41 mouse cellular contexts compared by ENCODE assay signal in the genomic region with DNA sequence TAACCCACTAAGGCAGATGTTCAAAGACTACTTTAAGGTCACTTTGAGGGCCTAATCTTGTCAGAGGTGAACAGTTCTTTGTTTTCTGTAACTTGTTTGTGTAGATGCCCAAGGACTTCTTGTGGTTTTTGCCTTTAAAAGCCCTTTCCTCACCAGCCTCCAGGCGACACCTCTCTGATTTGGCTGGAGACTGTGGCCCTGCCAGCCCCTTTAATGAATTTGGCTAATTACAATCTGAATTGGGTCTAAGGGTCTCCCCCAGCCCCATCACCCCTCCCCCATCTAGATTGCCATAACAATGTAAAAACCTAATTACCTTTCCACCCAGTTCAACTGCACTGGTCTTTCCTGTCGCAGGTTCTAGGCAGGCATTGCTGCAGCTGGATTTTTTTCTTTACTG. TPM values are rescaled to one million over a fixed set of nuclear protein-coding genes. Genes with fewer than 3 reads are reported as not detected.
"Had no signal": no experiment of that assay in that cellular context is flagged by ENCODE, and none has a peak within 500 bp of the region (broad histone marks: within the 10 kb centered on the region; RNA-seq: fewer than 3 reads in every experiment).

No protein-coding gene starts in this region.

- H3K4me2 ChIP-seq: heart, embryonic 11.5 days; heart, embryonic 13.5 days; heart, embryonic 15.5 days; hindbrain, embryonic 13.5 days; hindbrain, embryonic 15.5 days; kidney, embryonic 15.5 days; limb, embryonic 13.5 days; limb, embryonic 15.5 days; liver, embryonic 12.5 days had no signal

- H3K4me3 ChIP-seq: gastrocnemius, adult 2 months; heart, adult 2 months; heart, embryonic 13.5 days; heart, embryonic 15.5 days; hindbrain, embryonic 13.5 days; hindbrain, embryonic 15.5 days; kidney, embryonic 15.5 days; limb, embryonic 13.5 days; limb, embryonic 15.5 days; liver, embryonic 12.5 days had no signal

- H3K9me3 ChIP-seq: heart, embryonic 13.5 days; heart, embryonic 15.5 days; hindbrain, embryonic 13.5 days; hindbrain, embryonic 15.5 days; kidney, embryonic 15.5 days; limb, embryonic 13.5 days; limb, embryonic 15.5 days; liver, embryonic 12.5 days had no signal

- ATAC-seq: hindbrain, postnatal 0 days; intestine, embryonic 16.5 days; liver, embryonic 12.5 days had no signal

- DNase-seq: gastrocnemius, adult 2 months; gastrocnemius, postnatal 10 days; gastrocnemius, postnatal 25 days; heart, adult 2 months; heart, postnatal 14 days; heart, postnatal 4 days; kidney, adult 11 months; kidney, adult 2 months; kidney, adult 9 months; kidney, postnatal 14 days; kidney, postnatal 36 days; layer of hippocampus, adult 9-11 months; layer of hippocampus, postnatal 36 days; left cerebral cortex, postnatal 4 days had no signal

- H3K4me1 ChIP-seq: heart, embryonic 13.5 days; heart, embryonic 15.5 days; hindbrain, embryonic 15.5 days had no signal

- H3K9ac ChIP-seq: heart, embryonic 13.5 days; heart, embryonic 15.5 days; hindbrain, embryonic 13.5 days; hindbrain, embryonic 15.5 days; kidney, embryonic 15.5 days; limb, embryonic 13.5 days; limb, embryonic 15.5 days; liver, embryonic 12.5 days; liver, embryonic 14.5 days had no signal

- H3K27me3 ChIP-seq: hindbrain, embryonic 15.5 days; kidney, embryonic 15.5 days; limb, embryonic 13.5 days; limb, embryonic 15.5 days; liver, embryonic 12.5 days had no signal

- H3K36me3 ChIP-seq: heart, embryonic 13.5 days; heart, embryonic 15.5 days; hindbrain, embryonic 13.5 days; hindbrain, embryonic 15.5 days; kidney, embryonic 15.5 days; limb, embryonic 13.5 days; limb, embryonic 15.5 days; liver, embryonic 12.5 days had no signal

- H3K27ac ChIP-seq: gastrocnemius, adult 2 months; heart, adult 2 months; heart, embryonic 13.5 days; heart, embryonic 15.5 days; hindbrain, embryonic 13.5 days; hindbrain, embryonic 15.5 days; hindbrain, postnatal 0 days; kidney, embryonic 15.5 days; kidney, postnatal 0 days; limb, embryonic 13.5 days; limb, embryonic 15.5 days; liver, embryonic 12.5 days; liver, embryonic 14.5 days had no signal

RNA-seq across cellular contexts. Expression of a gene that starts 7.0 kb away (rescaled TPM):
- total RNA-seq: gastrocnemius, adult 2 months; gastrocnemius, postnatal 10 days; gastrocnemius, postnatal 25 days; gastrocnemius, postnatal 4 days; granulocyte monocyte progenitor cell, adult 5-6 weeks; heart, adult 2 months; heart, postnatal 14 days; heart, postnatal 4 days; hindbrain, postnatal 0 days; layer of hippocampus, adult 18-20 months; layer of hippocampus, adult 8-10 months; layer of hippocampus, postnatal 14 days; layer of hippocampus, postnatal 36 days; left cerebral cortex, adult 18-20 months; left cerebral cortex, adult 8-10 months; left cerebral cortex, postnatal 10 days; left cerebral cortex, postnatal 25 days; left cerebral cortex, postnatal 4 days; liver, adult 2 months had no signal
- polyA plus RNA-seq: heart, adult 2 months; heart, embryonic 13.5 days; heart, embryonic 15.5 days; heart, postnatal 0 days; hindbrain, embryonic 11.5 days; hindbrain, embryonic 13.5 days; hindbrain, embryonic 15.5 days; intestine, embryonic 16.5 days; kidney, adult 2 months; large intestine, adult 2 months; limb, embryonic 11.5 days; limb, embryonic 13.5 days; liver, adult 2 months; liver, embryonic 12.5 days; liver, embryonic 14.5 days had no signal

RNA-seq across cellular contexts. Expression of a gene that starts 12.6 kb away (rescaled TPM):
- total RNA-seq: granulocyte monocyte progenitor cell, adult 5-6 weeks; hindbrain, postnatal 0 days; layer of hippocampus, adult 18-20 months; layer of hippocampus, adult 8-10 months; layer of hippocampus, postnatal 14 days; layer of hippocampus, postnatal 36 days; left cerebral cortex, adult 18-20 months; left cerebral cortex, postnatal 10 days; left cerebral cortex, postnatal 25 days; left cerebral cortex, postnatal 4 days had no signal
- polyA plus RNA-seq: hindbrain, postnatal 0 days had no signal
